Mouse (Mus musculus): ENCODE results near the gene Rspo1.

Rspo1 gene

DNA sequence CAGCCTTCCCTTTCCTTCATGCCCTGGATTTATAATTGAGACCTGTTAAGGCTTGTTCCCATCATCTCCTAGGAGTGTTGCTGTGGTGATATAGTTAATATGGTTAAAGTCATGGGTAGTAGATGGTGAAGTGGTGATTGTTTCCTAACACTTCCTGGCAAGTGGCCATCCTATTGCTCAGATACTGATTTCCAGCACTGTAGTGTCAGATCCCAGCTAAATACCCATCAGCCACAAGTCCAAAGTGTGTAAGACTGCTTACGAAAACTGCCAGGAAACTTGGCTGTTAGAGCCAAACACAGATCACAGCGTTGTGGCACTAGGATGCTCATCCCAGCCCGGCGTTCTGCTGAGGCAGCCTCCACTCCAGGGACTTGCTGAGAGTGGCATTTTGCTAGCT, 48.1 kb downstream of the Rspo1 start:
- DNase-seq (ENCODE audit: low read depth) = no peak

DNA sequence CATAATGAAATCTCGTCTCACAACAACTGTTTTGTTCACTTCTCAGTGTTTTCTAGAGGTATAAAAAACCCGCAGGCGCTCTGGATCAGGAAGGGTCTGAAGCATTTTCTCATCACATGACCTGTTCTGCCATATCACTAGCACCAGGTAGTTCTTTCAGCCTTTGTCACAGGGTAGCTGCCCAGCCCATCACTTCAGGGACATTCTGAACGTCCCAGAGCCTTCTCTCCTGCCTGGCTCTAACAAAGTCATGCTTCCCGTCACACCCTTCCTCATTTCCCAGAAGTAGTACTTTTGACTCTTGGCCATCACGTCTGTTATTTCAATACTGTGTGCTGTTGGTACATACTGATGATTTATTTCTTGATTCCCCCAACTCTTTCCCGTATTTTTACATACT, 58.2 kb downstream of the Rspo1 start:
- no peak for DNase-seq (ENCODE audit: low read depth)

DNA sequence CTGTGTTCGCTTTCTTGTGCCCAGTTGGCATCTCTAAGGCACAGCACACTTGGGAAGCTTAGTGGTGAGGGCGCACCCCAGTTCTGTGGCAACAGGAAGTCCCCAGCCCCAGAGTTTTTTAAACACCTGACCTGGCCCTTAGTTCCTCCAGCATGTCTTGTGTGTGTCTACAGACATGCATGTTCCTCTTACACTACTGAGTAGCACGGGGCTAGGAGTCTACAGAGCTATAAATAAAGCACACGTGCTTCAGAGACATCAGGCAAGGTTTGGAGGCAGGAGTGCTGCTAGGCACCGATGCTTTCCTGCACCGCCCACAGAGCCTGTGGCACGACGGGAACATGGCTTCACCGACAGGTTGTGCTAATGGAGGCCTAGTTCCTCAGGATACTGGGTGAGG, 69.2 kb downstream of the Rspo1 start:
- DNase-seq (ENCODE audit: low read depth) = no peak

DNA sequence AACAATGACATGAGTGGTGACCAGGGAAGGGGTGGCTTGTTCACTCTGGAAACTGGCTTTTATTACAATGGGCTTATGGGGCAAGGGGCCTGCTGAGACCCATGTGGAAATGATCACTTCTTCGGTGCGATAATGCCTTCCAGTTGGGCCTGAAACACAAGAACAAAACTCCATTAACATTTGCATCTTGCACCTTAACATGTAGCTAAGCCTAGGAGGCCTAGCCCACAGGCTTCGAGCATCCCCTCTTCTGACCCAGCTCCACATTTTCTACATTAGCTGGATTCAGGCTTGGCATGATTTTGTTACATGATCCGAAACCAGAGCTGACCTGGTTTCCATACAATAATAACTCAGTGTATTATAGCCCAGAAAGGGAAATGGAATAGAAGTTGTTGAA, 70.2 kb downstream of the Rspo1 start:
- no peak for DNase-seq (ENCODE audit: low read depth)

DNA sequence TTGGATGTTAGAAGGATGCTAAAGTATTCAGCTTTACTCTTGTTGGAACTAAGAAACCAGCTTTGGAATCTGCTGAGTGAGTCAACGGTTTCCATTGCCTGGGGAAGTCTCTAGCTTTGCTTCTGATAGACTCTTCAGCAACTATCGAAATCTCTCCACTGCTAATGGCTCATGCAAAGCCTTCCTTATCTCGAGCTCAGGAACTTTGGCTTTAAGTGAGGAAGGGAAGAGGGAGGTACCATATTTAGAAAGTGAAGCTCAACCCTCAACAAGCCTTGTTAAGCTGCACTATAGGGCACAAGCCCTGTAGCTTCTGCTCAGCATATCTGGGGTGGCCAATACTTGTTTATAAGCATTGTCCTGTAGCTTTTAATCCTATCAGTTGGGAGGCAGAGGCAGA, 71.0 kb downstream of the Rspo1 start:
- no peak for DNase-seq (ENCODE audit: low read depth)

DNA sequence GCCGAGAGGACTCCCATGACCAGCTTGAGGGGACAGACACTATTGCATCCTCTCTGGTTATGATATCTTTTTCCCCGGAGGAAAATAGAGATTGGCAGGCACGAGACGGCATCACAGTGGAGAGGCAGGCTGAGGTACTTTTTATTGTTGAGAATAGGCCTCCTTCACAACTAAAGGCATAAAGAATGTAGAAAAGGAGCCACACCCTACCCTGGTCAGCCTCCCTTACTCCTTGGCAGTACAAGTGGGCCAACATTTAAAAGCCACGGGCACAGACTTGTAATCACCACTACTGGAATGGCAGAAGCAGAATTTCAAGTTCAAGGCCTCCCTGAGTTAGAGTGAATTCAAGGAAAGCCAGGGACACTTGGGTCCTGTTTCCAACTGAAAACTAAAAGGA, 71.8 kb downstream of the Rspo1 start:
- DNase-seq (ENCODE audit: low read depth) = no peak

All from naive thymus-derived CD4-positive, alpha-beta T cell, adult 2 months (primary cell).